Comparison of ENCODE assay signal across 8 mouse cellular contexts in genomic region chr2:91082844-91083243, GRCm38 (mm10). TPM values are rescaled to one million over a fixed set of nuclear protein-coding genes. Genes with fewer than 3 reads are reported as not detected.
DNase-seq lines count a peak whose midpoint lies in the region; ATAC-seq and TF ChIP-seq lines count a peak whose summit lies in the region.

No protein-coding gene starts in this region.

- TF ChIP-seq EP300 in lung, postnatal 0 days (IDR thresholded peaks at IDR 0.05): 0 out of 2 replicates have a peak, but pooled peaks have one; percentile 16

- no peaks in the 10 kb centered on the region for H3K27me3 ChIP-seq in heart, embryonic 16.5 days (ENCODE audit: control insufficient read depth, insufficient read depth, low read length)
- no peaks in the 10 kb centered on the region for H3K27me3 ChIP-seq in lung, postnatal 0 days (replicated peaks; ENCODE audit: insufficient read depth, low read length)
- H3K27me3 ChIP-seq in forebrain, embryonic 12.5 days: peaks cover 11% of the 10 kb centered on the region; the same call in 1 of the 2 replicates

- H3K36me3 ChIP-seq in heart, embryonic 16.5 days (ENCODE audit: control insufficient read depth, insufficient read depth): no peaks in the 10 kb centered on the region
- no peaks in the 10 kb centered on the region for H3K36me3 ChIP-seq in lung, postnatal 0 days (ENCODE audit: insufficient read depth, low read length)
- H3K36me3 ChIP-seq in forebrain, embryonic 12.5 days (replicated peaks): no peaks in the 10 kb centered on the region

- ATAC-seq in activated CD4-positive, CD25-positive, alpha-beta regulatory T cell, adult 4 months: peak; percentile 74
- ATAC-seq in heart, embryonic 16.5 days (replicated peaks; ENCODE audit: extremely low read depth, insufficient read depth, low FRiP score): no peak; the same call in 1 of the 2 replicates
- ATAC-seq in lung, postnatal 0 days: peak; percentile 76
- ATAC-seq in forebrain, embryonic 12.5 days (ENCODE audit: low FRiP score): no peak

- H3K4me2 ChIP-seq in heart, embryonic 16.5 days (ENCODE audit: low read depth, low read length): no peak overlapping the region
- no peak overlapping the region for H3K4me2 ChIP-seq in lung, postnatal 0 days (replicated peaks; ENCODE audit: low read depth, low read length)
- H3K4me2 ChIP-seq in forebrain, embryonic 12.5 days: no peak overlapping the region

- no peak overlapping the region for H3K9ac ChIP-seq in heart, embryonic 16.5 days (ENCODE audit: low read length)
- H3K9ac ChIP-seq in lung, postnatal 0 days (replicated peaks; ENCODE audit: low read depth): no peak overlapping the region
- no peak overlapping the region for H3K9ac ChIP-seq in forebrain, embryonic 12.5 days

- peak overlapping the region; percentile 46 for H3K27ac ChIP-seq in heart, embryonic 16.5 days (ENCODE audit: low read length)
- peak overlapping the region; percentile 66 for H3K27ac ChIP-seq in lung, postnatal 0 days (ENCODE audit: low read length)
- no peak overlapping the region for H3K27ac ChIP-seq in forebrain, embryonic 12.5 days

- H3K4me1 ChIP-seq in heart, embryonic 16.5 days (ENCODE audit: control insufficient read depth, insufficient read depth, low read length): peaks cover 7% of the 10 kb centered on the region; the same call in 1 of the 2 replicates
- H3K4me1 ChIP-seq in lung, postnatal 0 days (ENCODE audit: insufficient read depth, low read depth, low read length): no peaks in the 10 kb centered on the region; the same call in 1 of the 2 replicates
- peaks cover 17% of the 10 kb centered on the region for H3K4me1 ChIP-seq in forebrain, embryonic 12.5 days

- DNase-seq in adrenal gland, adult (ENCODE audit: inconsistent age in 2 of 2, low spot score in 1 of 2): peak; percentile 51 to 74
- DNase-seq in adrenal gland, postnatal 25 days: no peak
- DNase-seq in lung, postnatal 0 days (ENCODE audit: low spot score): peak; percentile 74
- DNase-seq in thymus, adult 18-20 months: peak; percentile 62 to 75
- DNase-seq in cerebellum, adult 9-11 months: no peak

- no peak for TF ChIP-seq CTCF in lung, postnatal 0 days (IDR thresholded peaks at IDR 0.05)

- 56% methylated on average over 11 of the region's 11 CpGs for WGBS in heart, embryonic 16.5 days
- WGBS in lung, postnatal 0 days: 42% methylated on average over 11 of the region's 11 CpGs
- WGBS in forebrain, embryonic 12.5 days: 78% methylated on average over 11 of the region's 11 CpGs

- H3K9me3 ChIP-seq in heart, embryonic 16.5 days (replicated peaks; ENCODE audit: control insufficient read depth, low read length): no peaks in the 10 kb centered on the region
- no peaks in the 10 kb centered on the region for H3K9me3 ChIP-seq in lung, postnatal 0 days (ENCODE audit: low read length)
- H3K9me3 ChIP-seq in forebrain, embryonic 12.5 days: no peaks in the 10 kb centered on the region

- no peak overlapping the region for H3K4me3 ChIP-seq in heart, embryonic 16.5 days (ENCODE audit: low read length)
- no peak overlapping the region for H3K4me3 ChIP-seq in lung, postnatal 0 days (ENCODE audit: low read depth, low read length)
- no peak overlapping the region for H3K4me3 ChIP-seq in forebrain, embryonic 12.5 days (replicated peaks)

RNA-seq across cellular contexts. Expression of gene Spi1, which starts 0.7 kb away (rescaled TPM):
- total RNA-seq in adrenal gland, postnatal 25 days (2021): 3.0 and 3.3 TPM in 2 replicates
- polyA plus RNA-seq in activated CD4-positive, CD25-positive, alpha-beta regulatory T cell, adult 4 months (2017; shearing (Covaris generic)): not detected
- 3.6 and 5.2 TPM in 2 replicates for polyA plus RNA-seq in heart, embryonic 16.5 days (2015; fragmentation: Nextera tagmentation; extraction: Ambion mirVana)
- polyA plus RNA-seq in lung, postnatal 0 days (2015; fragmentation: Nextera tagmentation; extraction: Ambion mirVana): 23.9 and 24.2 TPM in 2 replicates
- polyA plus RNA-seq in forebrain, embryonic 12.5 days (2016; fragmentation: Nextera tagmentation; extraction: Ambion mirVana): 1.7 and 2.7 TPM in 2 replicates

RNA-seq across cellular contexts. Expression of gene Slc39a13, which starts 12.6 kb away (rescaled TPM):
- 31.2 and 32.7 TPM in 2 replicates for total RNA-seq in adrenal gland, postnatal 25 days (2021)
- polyA plus RNA-seq in activated CD4-positive, CD25-positive, alpha-beta regulatory T cell, adult 4 months (2017; shearing (Covaris generic)): 10 to 100 TPM; 15.6 to 21.8 TPM
- polyA plus RNA-seq in heart, embryonic 16.5 days (2015; fragmentation: Nextera tagmentation; extraction: Ambion mirVana): 56.9 and 61.3 TPM in 2 replicates
- 32.6 and 34.4 TPM in 2 replicates for polyA plus RNA-seq in lung, postnatal 0 days (2015; fragmentation: Nextera tagmentation; extraction: Ambion mirVana)
- polyA plus RNA-seq in forebrain, embryonic 12.5 days (2016; fragmentation: Nextera tagmentation; extraction: Ambion mirVana): 22.6 and 24.3 TPM in 2 replicates

RNA-seq across cellular contexts. Expression of gene Psmc3, which starts 29.0 kb away (rescaled TPM):
- total RNA-seq in adrenal gland, postnatal 25 days (2021): 203 and 258 TPM in 2 replicates
- polyA plus RNA-seq in activated CD4-positive, CD25-positive, alpha-beta regulatory T cell, adult 4 months (2017; shearing (Covaris generic)): 100 to 1,000 TPM; 196 to 209 TPM
- 239 and 255 TPM in 2 replicates for polyA plus RNA-seq in heart, embryonic 16.5 days (2015; fragmentation: Nextera tagmentation; extraction: Ambion mirVana)
- polyA plus RNA-seq in lung, postnatal 0 days (2015; fragmentation: Nextera tagmentation; extraction: Ambion mirVana): 181 and 186 TPM in 2 replicates
- 294 and 301 TPM in 2 replicates for polyA plus RNA-seq in forebrain, embryonic 12.5 days (2016; fragmentation: Nextera tagmentation; extraction: Ambion mirVana)

RNA-seq across cellular contexts. Expression of gene Mybpc3, which starts 35.1 kb away (rescaled TPM):
- not detected in 2 replicates for total RNA-seq in adrenal gland, postnatal 25 days (2021)
- not detected for polyA plus RNA-seq in activated CD4-positive, CD25-positive, alpha-beta regulatory T cell, adult 4 months (2017; shearing (Covaris generic))
- 1,022 and 1,203 TPM in 2 replicates for polyA plus RNA-seq in heart, embryonic 16.5 days (2015; fragmentation: Nextera tagmentation; extraction: Ambion mirVana)
- polyA plus RNA-seq in lung, postnatal 0 days (2015; fragmentation: Nextera tagmentation; extraction: Ambion mirVana): 4.7 and 6.5 TPM in 2 replicates
- 0.14 and 0.19 TPM in 2 replicates for polyA plus RNA-seq in forebrain, embryonic 12.5 days (2016; fragmentation: Nextera tagmentation; extraction: Ambion mirVana)

RNA-seq across cellular contexts. Expression of gene Rapsn, which starts 47.4 kb away (rescaled TPM):
- 2.1 and 2.9 TPM in 2 replicates for total RNA-seq in adrenal gland, postnatal 25 days (2021)
- polyA plus RNA-seq in activated CD4-positive, CD25-positive, alpha-beta regulatory T cell, adult 4 months (2017; shearing (Covaris generic)): 1 to 10 TPM; 5.3 to 5.6 TPM
- 40.9 and 43.4 TPM in 2 replicates for polyA plus RNA-seq in heart, embryonic 16.5 days (2015; fragmentation: Nextera tagmentation; extraction: Ambion mirVana)
- polyA plus RNA-seq in lung, postnatal 0 days (2015; fragmentation: Nextera tagmentation; extraction: Ambion mirVana): 0.84 and 1.8 TPM in 2 replicates
- polyA plus RNA-seq in forebrain, embryonic 12.5 days (2016; fragmentation: Nextera tagmentation; extraction: Ambion mirVana): 1.9 and 2.6 TPM in 2 replicates

Comparison
In these comparisons a context has a peak if more than half of its experiments do, and no peak if none do; other contexts are left out.
1. DNase-seq: peak in adrenal gland, adult (2 of 2), lung, postnatal 0 days (single experiment) and thymus, adult 18-20 months (2 of 2); none in adrenal gland, postnatal 25 days (single experiment) and cerebellum, adult 9-11 months (single experiment).
2. ATAC-seq: peak in activated CD4-positive, CD25-positive, alpha-beta regulatory T cell, adult 4 months (single experiment) and lung, postnatal 0 days (single experiment); none in heart, embryonic 16.5 days (single experiment) and forebrain, embryonic 12.5 days (single experiment).